Mouse (Mus musculus): ENCODE measurements around the gene Snx21. TPM values are rescaled to one million over a fixed set of nuclear protein-coding genes. Genes with fewer than 3 reads are reported as not detected.

Snx21 gene
- polyA plus RNA-seq, 1 experiment from 2014 or later, result 26.7 TPM

GRCm38 (mm10) chr2:164833314-164833959 is 47.8 kb downstream of the Snx21 start, which contains the start of gene Neurl2:
Gene Neurl2, minus strand, starts transcription at chr2:164833456.
- Histone ChIP-seq H3K4me1 (peaks cover 31% of the 10 kb centered on the region), H3K36me3 (peaks cover 49% of the 10 kb centered on the region), H3K4me3 (peak within 1 kb of the TSS; percentile 81), H3K27ac (replicated peaks) (peak within 1 kb of the TSS; percentile 99), H3K4me2 (peak within 1 kb of the TSS; percentile 98), H3K9ac (peak within 1 kb of the TSS; percentile 94), H3K27me3 (replicated peaks) (no peaks in the 10 kb centered on the region), H3K9me3 (no peaks in the 10 kb centered on the region)
- WGBS, result 0% methylated on average over 31 of the region's 31 CpGs
- peak; percentile 71 for ATAC-seq (ENCODE audit: extremely low read depth, insufficient number of reproducible peaks, low FRiP score, low TSS enrichment)

- no peak for ATAC-seq (ENCODE audit: extremely low read depth, insufficient number of reproducible peaks, low FRiP score, low TSS enrichment)
- no peaks in the 10 kb centered on the region for H3K27me3 ChIP-seq (replicated peaks)
- H3K9me3 ChIP-seq, result no peaks in the 10 kb centered on the region
- H3K9ac ChIP-seq, result peak overlapping the region; percentile 94
- H3K4me2 ChIP-seq, result peak overlapping the region; percentile 98
- peaks cover 31% of the 10 kb centered on the region for H3K4me1 ChIP-seq
- H3K4me3 ChIP-seq, result peak overlapping the region; percentile 81
- peak overlapping the region; percentile 99 for H3K27ac ChIP-seq (replicated peaks)
- WGBS, result 40% methylated on average over 8 of the region's 8 CpGs
- peaks cover 49% of the 10 kb centered on the region for H3K36me3 ChIP-seq
Observed at GRCm38 (mm10) chr2:164834531-164834930, 48.9 kb downstream of the Snx21 start.

GRCm38 (mm10) chr2:164835164-164835563 is 49.5 kb downstream of the Snx21 start:
- H3K27ac ChIP-seq (replicated peaks), result no peak overlapping the region
- H3K4me1 ChIP-seq, result peaks cover 31% of the 10 kb centered on the region
- WGBS, result 87% methylated on average over 4 of the region's 4 CpGs
- H3K9me3 ChIP-seq, result no peaks in the 10 kb centered on the region
- peaks cover 51% of the 10 kb centered on the region for H3K36me3 ChIP-seq
- H3K4me3 ChIP-seq, result peak overlapping the region; percentile 81
- no peak for ATAC-seq (ENCODE audit: extremely low read depth, insufficient number of reproducible peaks, low FRiP score, low TSS enrichment)
- peak overlapping the region; percentile 98 for H3K4me2 ChIP-seq
- H3K27me3 ChIP-seq (replicated peaks), result no peaks in the 10 kb centered on the region
- peak overlapping the region; percentile 94; the same call in 1 of the 2 replicates for H3K9ac ChIP-seq

Other genes with a start within 250 kb of the Snx21 start
- gene Wfdc2, start 223.4 kb upstream of the Snx21 start, polyA plus RNA-seq (2015; fragmentation: Nextera tagmentation; extraction: Ambion mirVana), result 11.1 and 12.7 TPM in 2 replicates
- not detected in 2 replicates for gene Spint3, start 212.4 kb upstream of the Snx21 start, polyA plus RNA-seq (2015; fragmentation: Nextera tagmentation; extraction: Ambion mirVana)
- gene Wfdc6a, start 200.4 kb upstream of the Snx21 start, polyA plus RNA-seq (2015; fragmentation: Nextera tagmentation; extraction: Ambion mirVana), result 0.44 TPM in 1 of 2 replicates, not detected in the other
- not detected in 2 replicates for gene Eppin, start 192.2 kb upstream of the Snx21 start, polyA plus RNA-seq (2015; fragmentation: Nextera tagmentation; extraction: Ambion mirVana)
- gene Wfdc6b, start 172.3 kb upstream of the Snx21 start, polyA plus RNA-seq (2015; fragmentation: Nextera tagmentation; extraction: Ambion mirVana), result not detected in 2 replicates
- not detected in 2 replicates for gene Wfdc8, start 172.2 kb upstream of the Snx21 start, polyA plus RNA-seq (2015; fragmentation: Nextera tagmentation; extraction: Ambion mirVana)
- not detected in 2 replicates for gene Wfdc16, start 147.0 kb upstream of the Snx21 start, polyA plus RNA-seq (2015; fragmentation: Nextera tagmentation; extraction: Ambion mirVana)
- gene Wfdc10, start 129.8 kb upstream of the Snx21 start, polyA plus RNA-seq (2015; fragmentation: Nextera tagmentation; extraction: Ambion mirVana), result not detected in 2 replicates
- not detected in 2 replicates for gene Wfdc9, start 129.2 kb upstream of the Snx21 start, polyA plus RNA-seq (2015; fragmentation: Nextera tagmentation; extraction: Ambion mirVana)
- not detected in 2 replicates for gene Wfdc11, start 111.7 kb upstream of the Snx21 start, polyA plus RNA-seq (2015; fragmentation: Nextera tagmentation; extraction: Ambion mirVana)
- not detected in 2 replicates for gene Wfdc13, start 100.7 kb upstream of the Snx21 start, polyA plus RNA-seq (2015; fragmentation: Nextera tagmentation; extraction: Ambion mirVana)
- gene Spint4, start 87.3 kb upstream of the Snx21 start, polyA plus RNA-seq (2015; fragmentation: Nextera tagmentation; extraction: Ambion mirVana), result not detected in 2 replicates
- not detected in 2 replicates for gene Spint5, start 70.5 kb upstream of the Snx21 start, polyA plus RNA-seq (2015; fragmentation: Nextera tagmentation; extraction: Ambion mirVana)
- gene Wfdc3, start 39.9 kb upstream of the Snx21 start, polyA plus RNA-seq (2015; fragmentation: Nextera tagmentation; extraction: Ambion mirVana), result 0.27 and 0.28 TPM in 2 replicates
- 55.0 and 56.9 TPM in 2 replicates for gene Dnttip1, start 39.8 kb upstream of the Snx21 start, polyA plus RNA-seq (2015; fragmentation: Nextera tagmentation; extraction: Ambion mirVana)
- 434 and 464 TPM in 2 replicates for gene Ube2c, start 15.9 kb upstream of the Snx21 start, polyA plus RNA-seq (2015; fragmentation: Nextera tagmentation; extraction: Ambion mirVana)
- 1.0 and 3.8 TPM in 2 replicates for gene Tnnc2, start 5.9 kb upstream of the Snx21 start, polyA plus RNA-seq (2015; fragmentation: Nextera tagmentation; extraction: Ambion mirVana)
- 12.0 and 18.0 TPM in 2 replicates for gene Acot8, start 19.1 kb downstream of the Snx21 start, polyA plus RNA-seq (2015; fragmentation: Nextera tagmentation; extraction: Ambion mirVana)
- 5.0 and 5.4 TPM in 2 replicates for gene Zswim3, start 19.3 kb downstream of the Snx21 start, polyA plus RNA-seq (2015; fragmentation: Nextera tagmentation; extraction: Ambion mirVana)
- 8.7 and 9.0 TPM in 2 replicates for gene Zswim1, start 36.9 kb downstream of the Snx21 start, polyA plus RNA-seq (2015; fragmentation: Nextera tagmentation; extraction: Ambion mirVana)
- gene Spata25, start 42.7 kb downstream of the Snx21 start, polyA plus RNA-seq (2015; fragmentation: Nextera tagmentation; extraction: Ambion mirVana), result not detected in 2 replicates
- gene Ctsa, start 47.0 kb downstream of the Snx21 start, polyA plus RNA-seq (2015; fragmentation: Nextera tagmentation; extraction: Ambion mirVana), result 171 and 180 TPM in 2 replicates
- 44.5 and 46.7 TPM in 2 replicates for gene Neurl2, start 47.6 kb downstream of the Snx21 start, polyA plus RNA-seq (2015; fragmentation: Nextera tagmentation; extraction: Ambion mirVana)
- gene Pltp, start 71.9 kb downstream of the Snx21 start, polyA plus RNA-seq (2015; fragmentation: Nextera tagmentation; extraction: Ambion mirVana), result 11.8 and 14.9 TPM in 2 replicates
- 56.0 and 63.1 TPM in 2 replicates for gene Pcif1, start 93.5 kb downstream of the Snx21 start, polyA plus RNA-seq (2015; fragmentation: Nextera tagmentation; extraction: Ambion mirVana)
- gene Zfp335, start 125.9 kb downstream of the Snx21 start, polyA plus RNA-seq (2015; fragmentation: Nextera tagmentation; extraction: Ambion mirVana), result 8.8 and 9.2 TPM in 2 replicates
- gene Mmp9, start 155.0 kb downstream of the Snx21 start, polyA plus RNA-seq (2015; fragmentation: Nextera tagmentation; extraction: Ambion mirVana), result 0.33 and 0.36 TPM in 2 replicates
- gene Slc12a5, start 175.0 kb downstream of the Snx21 start, polyA plus RNA-seq (2015; fragmentation: Nextera tagmentation; extraction: Ambion mirVana), result 0.42 and 0.56 TPM in 2 replicates
- gene Ncoa5, start 249.0 kb downstream of the Snx21 start, polyA plus RNA-seq (2015; fragmentation: Nextera tagmentation; extraction: Ambion mirVana), result 40.0 and 42.2 TPM in 2 replicates

All from heart, embryonic 13.5 days (tissue).